Mouse (Mus musculus): Measurements from ENCODE around the gene Nedd9.
A peak's percentile ranks its signal among the peaks of the same experiment; 100 is the strongest.
"Not testable (repeated sequence)": the region's sequence is repeated elsewhere in the genome, so short reads cannot be mapped to it uniquely, and the experiment has no call there.

Nedd9 gene

DNA sequence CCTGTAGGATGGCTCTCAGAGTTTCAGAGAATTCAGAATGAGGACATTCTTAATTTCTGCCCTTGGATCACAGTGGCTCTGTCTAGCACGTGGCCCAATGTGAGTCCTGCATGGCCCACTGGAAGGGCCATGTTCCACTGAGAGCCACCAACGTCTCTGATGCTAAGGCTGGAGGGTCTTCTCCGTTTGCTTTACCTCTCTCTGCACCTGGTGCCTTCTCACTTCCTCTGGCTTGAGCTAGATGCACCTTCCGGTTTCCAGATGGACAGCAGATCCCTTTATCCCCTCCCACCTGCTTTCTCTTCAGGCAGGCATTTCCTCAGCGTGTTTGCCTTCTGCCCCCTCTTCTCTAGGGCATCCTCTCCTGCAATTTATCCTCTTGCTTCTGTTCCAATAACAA lies 118.5 kb downstream of the Nedd9 start:
- DNase-seq: no peak

DNA sequence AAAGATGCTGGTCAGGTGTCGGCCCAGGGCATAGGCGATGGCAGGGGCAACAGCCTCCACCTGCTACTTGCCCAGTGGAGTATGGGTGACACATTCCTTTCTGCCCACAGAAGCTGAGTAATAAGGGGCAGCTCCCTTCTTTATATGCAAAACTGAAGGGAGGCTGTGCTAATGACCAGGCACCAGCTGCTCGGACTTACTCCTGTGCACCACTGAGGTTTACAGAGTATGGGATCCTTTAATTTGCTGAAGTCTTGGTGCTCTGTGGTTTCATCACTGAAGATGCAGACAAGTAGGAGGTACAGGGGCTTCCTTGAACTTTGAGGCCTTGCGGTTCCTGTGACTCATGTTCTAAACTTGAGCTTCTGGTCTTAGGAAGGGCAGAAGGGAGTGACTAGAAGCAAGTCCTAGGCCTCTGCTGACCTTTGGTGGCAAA lies 120.0 kb downstream of the Nedd9 start:
- no peak for DNase-seq

DNA sequence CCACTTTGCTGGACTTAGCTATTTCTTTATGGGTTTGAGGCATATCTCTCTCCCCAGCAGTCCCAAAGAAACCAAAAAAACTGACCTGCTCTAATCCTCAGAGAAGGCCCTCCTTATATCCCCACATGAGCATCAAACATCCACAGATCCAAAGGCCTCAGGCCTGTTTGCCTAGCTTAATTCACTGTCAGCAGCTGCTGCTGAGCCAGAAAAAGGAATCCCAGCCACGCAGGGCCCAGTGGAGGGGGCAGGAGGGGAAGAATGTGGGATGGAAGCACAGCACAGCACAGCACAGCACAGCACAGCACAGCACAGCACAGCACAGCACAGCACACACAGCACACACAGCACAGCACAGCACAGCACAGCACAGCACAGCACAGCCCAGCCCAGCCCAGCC lies 120.6 kb downstream of the Nedd9 start:
- not testable (repeated sequence) for DNase-seq

DNA sequence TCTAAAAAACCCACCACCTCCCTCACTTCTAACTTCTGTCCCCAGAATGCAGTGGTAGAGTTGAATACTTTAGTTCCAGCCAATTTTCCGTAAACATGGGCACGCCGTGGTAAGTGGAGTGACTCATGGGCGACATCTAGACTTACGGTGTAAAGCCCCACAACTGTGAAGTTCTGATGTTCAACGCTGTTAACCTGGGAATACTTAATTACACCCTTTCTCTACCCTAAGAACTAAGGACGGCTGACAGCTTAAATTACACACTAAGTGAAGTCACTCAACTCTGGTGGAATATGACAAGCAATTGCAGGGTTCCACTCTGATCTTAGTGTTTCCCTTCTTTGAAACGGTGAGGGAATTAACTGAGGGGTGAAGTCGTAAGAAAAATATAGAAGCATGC lies 122.9 kb downstream of the Nedd9 start:
- no peak for DNase-seq

DNA sequence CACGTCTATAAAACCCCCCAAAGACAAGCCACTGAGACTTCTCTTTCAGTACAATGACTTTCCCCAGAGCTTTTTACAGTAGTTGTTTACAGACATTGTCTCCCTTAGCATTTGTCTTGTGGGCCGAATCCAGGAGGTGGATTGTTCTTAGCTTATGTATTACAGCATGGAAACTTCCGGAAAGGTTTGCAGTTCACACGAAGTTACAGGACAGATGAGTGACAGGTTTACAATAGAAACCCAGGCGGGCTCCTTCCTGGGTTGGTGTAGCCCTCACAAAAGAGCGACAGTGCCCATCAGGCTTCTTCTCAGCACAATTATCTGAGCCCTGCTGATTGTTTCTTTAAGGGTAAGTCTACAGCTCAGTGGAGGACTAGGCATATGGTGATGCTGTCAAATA lies 124.3 kb downstream of the Nedd9 start:
- no peak for DNase-seq

DNA sequence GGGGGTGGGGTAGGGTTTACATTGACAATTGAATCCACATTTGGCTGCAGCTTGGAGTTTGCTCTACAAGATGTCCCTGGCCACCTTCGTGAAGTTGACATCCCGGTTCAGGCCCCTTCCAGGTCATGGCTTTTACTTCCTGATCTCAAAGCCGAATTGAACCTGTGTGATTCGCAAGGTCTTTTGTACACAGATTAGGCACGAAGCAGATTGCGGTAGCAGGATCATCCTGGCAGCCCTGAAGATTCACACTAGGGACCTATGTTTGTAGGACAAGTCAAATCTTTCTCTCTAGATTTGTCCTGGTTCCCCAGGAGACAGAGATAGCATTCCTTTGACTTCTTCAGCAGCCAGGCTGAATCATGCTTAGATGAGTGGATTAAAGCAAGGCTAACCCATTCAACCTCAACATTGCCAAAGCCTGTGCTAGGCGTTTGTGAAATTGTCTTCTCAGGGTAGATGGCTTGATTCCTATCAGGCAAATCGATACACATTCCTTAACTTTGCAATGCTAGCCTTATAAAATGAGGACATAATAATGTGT lies 126.8 kb downstream of the Nedd9 start:
- no peak for DNase-seq

DNA sequence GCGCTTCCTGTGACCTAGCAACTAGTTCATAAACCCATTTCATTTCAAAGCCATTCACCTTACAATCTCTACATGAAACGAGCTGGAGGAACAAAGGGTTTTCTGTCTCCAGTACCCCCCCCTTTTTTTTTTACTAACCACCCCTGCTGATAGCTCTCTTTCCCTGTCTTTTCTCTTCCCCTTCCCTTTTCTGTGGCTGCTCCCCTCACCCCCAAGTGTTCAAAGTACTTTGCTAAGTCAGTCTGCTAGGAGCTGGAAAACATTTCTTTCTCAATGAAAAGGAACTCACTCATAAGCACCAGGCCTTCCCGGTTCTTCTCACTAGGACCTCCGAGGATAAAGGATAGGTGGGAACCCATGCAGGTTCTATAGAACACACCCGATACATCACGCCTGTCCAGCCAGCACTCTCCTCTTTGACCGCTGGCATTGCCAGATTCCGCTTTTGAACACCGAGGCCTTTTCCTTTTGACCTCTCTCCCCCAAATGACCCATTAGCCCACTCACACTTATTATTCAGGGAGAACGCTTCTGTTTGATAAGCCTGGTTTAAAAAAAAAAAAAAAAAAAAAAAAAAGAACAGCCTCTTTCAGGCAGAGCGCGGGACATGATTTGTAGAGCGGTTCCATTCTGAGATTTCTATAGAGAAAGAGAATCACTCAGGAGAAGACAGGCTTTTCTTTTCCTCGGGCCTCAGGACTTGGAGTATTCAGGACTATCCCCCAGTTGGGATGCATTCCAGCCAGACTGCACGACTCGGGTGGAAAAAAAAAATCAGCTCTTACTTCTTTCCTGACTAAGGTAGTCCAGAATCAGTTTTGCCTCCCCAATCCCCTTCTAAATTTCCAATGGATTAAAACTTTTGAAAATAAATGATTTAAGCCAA lies 127.6 kb downstream of the Nedd9 start:
- peak; percentile 4 for DNase-seq

DNA sequence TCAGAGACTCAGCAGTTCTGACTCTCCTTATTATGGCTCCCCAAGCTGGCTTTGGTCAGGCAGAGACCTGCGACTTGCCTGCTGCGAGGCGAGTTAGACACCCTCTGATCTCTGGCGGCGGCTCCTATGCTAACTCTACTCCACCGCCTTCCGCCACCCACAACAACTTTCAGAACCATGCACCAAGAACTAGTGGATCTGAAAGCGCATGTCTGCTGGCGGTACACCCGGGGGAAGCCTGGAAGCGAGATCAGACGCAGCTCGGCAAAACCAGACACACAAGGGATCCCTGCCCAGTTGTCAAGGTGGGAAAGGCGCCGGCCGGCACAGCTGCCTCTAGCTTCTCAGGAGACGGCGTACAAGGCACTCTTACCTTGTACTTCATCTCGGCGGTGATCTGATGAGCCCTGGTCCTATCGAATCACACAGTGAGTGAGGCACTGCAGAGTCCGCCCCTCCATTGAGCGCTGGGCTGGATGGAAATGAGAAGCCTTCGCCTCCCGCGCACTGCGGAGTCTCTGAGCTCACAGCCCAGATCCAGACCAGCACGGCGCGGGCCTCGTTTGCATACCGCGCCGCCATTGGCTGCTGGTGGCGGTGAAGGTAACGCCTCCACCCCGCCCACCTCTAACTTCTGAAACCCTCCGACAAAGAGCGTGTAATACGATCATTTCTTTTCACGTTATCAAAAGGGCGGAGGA lies 128.5 kb downstream of the Nedd9 start:
- peak; percentile 74 for DNase-seq

DNA sequence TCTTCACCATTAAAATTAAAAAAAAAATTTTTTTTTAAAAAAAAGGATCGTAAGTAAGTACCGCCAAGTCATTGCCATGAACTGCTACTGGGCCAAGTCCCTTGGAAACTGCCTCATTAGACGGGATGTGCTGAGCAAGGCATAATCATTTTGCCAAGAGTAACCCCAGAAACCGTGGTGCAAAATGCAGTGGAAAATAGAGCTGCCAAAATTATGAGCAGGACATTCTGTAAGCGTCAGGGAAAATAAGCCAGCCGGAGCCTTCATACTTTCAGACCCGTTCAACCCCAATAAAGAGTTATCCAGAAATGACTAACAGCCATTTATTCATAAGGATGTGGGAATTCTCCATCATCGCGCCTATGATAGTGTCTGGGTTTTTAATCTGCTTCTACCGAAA lies 129.2 kb downstream of the Nedd9 start:
- DNase-seq: no peak

DNA sequence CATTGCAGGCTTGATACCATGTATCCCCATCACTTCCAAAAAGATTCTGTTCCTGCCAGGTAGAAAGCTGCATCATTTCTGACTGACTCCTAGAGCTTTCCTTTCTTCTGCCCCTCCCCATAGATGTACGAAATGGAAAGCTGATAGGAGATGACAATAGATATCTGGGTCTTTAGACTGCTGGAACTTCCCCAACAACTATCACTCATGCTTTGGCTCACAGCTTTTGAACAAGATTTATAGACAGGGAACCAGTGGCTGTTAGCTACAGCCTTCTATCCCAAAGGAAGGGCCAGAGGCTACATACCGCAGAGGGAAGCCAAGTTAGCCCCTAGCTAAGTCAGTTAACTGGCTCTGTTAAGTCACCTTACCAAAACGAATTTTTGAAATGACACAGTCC lies 129.6 kb downstream of the Nedd9 start:
- DNase-seq: no peak

DNA sequence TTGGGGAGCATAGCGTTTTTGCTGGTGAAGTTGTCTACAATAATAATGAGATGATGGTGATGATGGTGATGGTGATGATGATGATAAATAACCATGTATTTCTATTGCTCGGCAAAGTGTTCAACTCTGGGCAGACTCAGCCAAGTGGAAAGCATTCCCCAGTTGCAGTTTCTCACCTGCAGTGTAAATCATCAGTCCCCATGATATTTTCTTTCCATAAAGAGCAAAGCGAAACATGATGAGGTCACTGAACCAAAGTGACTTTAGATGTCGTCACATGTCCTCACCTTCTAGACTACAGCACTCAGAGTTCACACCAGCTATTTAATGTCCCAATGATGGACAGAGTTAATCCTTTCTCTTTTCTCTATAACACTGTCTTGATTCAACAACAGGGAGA lies 130.0 kb downstream of the Nedd9 start:
- DNase-seq: no peak

DNA sequence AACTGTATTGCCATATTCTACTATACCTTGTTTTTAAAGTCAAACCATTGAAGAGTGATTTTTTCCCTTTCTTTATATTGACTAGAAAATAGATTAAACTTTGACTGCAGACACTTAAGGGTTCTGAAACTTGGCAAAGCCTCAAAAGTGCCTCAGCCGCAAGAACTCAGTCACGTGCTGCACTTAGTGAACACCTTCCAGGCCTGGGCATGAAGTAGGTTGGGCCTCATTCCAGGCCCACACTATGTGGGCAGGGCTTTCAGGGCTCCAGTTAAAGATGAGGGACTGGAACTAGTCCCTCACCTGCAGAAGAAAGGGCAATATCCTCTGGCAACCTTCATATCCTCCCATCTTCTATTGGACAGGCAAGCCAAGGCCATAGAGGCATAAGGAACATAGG lies 131.6 kb downstream of the Nedd9 start:
- no peak for DNase-seq

DNA sequence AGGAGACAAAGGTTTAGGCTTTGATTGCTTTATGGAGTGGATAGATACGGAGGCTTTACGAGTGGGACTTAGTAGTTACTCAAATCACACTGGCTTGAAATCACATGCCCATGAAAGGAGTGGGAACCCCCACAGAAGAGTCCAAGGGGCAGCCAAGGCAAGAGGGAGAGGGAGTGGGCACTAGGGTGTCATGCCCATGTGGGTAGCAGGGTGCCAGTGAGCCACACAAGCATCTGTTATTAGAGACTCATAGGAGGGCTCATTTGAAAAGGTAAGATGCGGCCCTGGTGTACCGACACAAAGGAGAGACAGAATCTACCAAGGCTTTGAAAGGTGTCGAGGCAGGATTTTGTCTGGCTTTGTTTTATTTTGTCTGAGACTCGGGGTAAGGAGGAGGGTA lies 132.6 kb downstream of the Nedd9 start:
- DNase-seq: no peak

DNA sequence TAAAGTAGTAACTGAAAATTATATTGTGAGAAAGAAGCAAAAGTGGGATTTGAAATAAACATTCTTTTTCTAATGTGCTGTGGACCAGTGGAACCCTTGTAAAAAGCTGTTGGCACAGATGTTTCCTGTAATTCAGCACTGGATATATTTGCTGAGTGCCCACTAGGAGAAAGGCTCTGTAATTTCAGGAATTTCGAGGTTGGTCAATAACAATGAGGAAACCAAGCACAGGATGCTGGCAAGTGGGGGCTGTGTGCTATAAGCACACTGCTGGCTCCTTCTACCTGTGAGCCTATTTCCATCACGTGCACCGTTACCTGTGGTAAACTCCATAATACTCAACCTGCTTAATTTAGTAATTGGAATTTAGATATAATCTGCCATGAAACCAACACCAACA lies 133.5 kb downstream of the Nedd9 start:
- no peak for DNase-seq

DNA sequence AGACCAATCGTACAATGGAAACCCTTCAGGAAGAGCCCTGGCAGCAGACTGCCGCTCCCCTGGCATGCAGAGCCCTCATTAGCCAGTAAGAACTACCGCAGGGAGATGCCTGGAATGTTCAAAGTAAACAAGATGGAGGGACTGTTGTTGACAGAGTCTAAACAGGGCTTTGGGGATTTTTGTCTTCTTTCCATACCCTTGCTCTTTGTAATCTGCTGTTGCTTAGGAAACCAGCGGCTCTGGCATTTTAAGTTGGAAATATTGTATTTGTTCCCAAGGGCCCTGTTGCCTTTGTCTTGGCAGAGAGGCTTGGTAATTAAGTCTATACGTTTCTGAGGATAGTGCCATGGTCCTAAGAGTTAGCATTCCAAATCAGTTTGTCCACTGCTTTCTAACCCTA lies 134.8 kb downstream of the Nedd9 start:
- DNase-seq: no peak

DNA sequence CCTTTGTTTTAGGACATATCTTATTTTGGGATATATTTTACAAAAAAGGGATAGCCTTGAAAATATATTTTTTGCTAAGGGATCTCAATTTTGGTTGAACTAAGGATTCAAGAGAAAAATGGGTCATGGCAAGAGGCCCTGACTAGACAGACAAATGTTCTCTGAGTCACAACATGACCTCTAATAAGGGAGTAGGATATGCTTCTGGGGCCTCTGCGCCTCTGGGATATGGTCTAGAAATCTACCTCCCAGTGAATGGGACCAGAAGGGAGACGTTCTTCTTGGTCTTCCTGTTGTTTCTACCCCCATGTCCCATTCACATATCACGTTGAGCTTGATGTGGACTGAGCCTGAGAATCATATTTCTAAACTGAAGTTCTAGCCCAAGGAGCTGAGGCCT lies 136.6 kb downstream of the Nedd9 start:
- no peak for DNase-seq

DNA sequence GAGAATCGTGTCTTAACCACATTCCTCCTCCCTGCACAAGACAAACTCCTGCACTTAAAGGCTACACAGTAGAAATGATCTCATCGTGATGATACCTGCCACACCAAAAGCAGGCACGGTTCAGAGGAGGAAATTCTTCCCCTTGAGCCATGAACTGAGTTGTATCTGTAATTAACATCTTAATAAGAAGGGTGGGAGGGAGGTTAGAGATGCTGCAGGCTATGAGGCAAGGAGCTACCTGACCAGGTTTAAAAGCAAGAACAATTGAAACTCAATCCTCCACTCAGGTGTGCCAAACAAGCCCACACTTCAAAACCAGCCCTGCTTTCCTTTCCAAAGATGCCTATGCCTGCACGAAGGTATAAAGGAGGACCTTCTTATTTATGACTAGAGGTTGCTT lies 137.4 kb downstream of the Nedd9 start:
- DNase-seq: no peak

DNA sequence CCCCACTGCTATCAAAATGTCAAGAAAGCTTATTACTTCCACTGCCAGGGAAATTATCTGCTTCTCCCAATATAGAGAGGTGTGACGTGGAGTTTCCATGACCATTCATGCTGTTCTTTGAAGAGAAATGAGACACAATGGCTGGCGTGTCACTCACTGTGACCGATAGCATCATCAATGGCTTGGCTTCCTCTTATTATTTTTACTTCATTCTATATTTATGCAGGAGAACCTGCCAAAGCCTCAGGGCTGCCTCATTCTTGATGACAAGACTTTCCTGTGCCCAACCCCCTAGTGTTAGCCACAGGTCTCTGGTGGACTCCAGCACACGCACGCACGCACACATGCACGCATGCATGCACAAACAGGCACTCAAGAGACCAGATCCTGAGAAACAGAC lies 141.4 kb downstream of the Nedd9 start:
- no peak for DNase-seq

DNA sequence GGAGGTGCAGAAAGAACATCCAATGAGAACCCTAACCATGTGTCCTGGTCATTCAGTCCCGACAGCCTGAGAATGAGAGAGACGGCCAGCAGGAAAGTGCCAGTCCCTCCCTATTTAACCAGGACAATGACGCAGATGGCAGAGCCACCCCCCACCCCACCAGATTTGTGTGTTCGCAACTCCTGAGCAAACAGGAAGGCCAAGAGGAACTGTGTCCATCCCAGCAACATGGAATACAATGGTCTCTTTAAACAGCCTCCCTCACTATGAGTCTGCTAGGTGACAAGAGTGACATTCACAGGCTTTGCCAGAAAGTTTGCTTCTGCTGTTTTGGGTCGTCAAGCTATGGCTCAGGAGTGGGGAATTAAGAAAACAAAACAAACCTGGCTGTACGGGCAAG lies 141.9 kb downstream of the Nedd9 start:
- no peak for DNase-seq

DNA sequence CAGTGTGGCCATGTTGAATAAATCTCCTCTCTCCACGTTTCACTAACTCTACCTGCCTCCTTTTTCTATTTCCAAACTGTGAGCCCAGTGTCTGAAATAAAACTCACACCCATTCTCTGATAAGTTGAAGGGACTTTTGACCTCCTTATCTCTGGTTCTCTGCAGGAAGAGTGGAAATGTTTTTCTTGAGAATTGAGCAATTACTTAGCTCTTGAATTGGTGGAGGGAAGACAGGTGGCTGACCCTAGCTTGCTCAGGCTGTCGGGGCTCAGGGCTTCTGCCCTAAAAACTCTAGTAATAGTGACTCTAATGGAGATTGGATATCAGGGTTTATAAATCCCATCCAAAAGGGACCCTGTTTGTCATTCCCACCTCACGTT lies 143.3 kb downstream of the Nedd9 start:
- DNase-seq: no peak

DNA sequence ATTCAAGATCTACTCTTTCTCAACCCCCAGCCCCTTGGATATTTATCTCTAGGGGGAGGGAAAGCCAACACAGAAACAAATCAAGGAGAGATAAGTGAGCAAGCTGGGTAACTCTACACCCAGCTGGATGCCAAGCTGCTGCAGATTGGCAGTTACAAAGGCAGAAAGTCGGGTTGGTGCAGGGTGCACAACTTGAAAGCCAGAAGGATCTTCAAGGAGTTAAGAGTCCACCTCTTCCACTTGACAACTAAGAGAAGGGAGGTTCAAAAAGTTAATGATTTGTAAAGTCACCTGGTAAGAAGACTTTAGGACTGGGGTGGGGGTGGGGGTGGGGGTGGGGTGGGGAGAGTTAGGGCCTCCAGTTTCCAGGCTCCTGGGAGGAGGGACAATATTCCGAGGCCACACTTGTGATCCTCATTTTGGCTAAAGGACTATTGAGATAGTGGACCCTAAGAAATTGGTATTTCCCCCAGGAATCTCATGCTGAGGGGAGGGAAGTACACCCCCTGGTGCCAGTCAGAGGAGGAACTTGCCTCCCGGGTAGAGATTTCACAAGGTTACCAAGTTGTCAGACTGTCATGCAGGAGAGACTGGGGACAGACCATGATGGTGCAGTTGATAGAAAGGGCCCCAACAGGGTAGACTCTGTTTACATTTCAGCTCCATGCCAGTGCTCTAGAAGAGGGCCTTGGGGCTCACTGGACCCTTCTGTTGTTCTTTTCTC lies 143.8 kb downstream of the Nedd9 start:
- DNase-seq: no peak

DNA sequence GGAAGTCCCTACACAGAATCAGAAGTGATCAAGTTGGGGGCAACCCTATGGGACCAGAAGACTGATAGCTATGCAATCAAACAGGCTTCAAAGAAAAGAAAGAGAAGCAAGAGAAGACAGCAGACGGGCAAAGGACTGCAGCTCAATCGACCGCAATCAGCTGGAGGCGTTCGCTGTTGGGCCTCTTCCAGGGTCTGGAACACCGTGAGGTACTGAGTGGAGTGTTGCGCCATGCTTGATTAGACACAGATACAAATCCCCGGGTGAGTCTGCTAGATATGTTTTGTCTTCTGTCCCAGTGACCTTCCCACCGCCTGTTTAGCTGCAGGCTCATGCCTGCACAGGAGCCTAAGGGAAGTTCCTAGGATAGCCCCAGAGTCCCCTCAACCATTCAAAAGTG lies 145.7 kb downstream of the Nedd9 start:
- DNase-seq: no peak

DNA sequence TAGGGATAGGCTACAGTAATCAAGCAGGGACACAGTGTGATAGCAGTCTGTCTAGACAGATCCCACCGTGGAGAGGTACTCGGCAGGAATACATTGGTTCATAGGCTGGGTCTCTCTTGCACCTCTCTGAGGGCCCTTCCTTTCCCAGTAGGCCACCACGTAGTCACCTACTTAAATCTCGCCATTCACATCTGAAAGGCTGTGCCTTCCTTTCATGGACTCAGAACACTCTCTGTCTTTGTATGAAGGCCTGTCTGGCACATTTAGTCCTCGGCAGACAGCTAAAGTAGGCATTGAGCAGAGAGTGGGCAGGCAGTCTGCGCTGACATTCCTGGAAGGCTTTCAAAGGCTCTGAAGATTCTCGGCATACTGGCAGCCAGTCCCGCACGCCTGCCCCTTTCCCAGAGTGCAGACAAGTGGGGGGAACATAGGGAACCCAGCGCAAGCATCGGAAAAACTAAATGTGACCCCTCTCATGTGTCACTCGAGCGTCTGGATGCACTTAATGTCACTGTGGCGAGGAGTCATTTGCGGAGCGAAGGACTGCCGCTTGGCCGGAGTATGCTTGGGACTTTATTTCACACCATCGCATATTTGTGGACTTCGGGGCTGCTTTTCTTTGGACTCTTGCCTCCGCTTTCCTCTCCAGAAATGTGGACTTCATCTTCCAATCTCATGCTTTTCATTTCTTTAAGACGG lies 147.4 kb downstream of the Nedd9 start:
- no peak for DNase-seq

All from cerebellum, adult 8-10 months (tissue).